Mouse (Mus musculus) spleen, postnatal 4 days (tissue): ENCODE data around the gene Zfp710.
A peak's percentile ranks its signal among the peaks of the same experiment; 100 is the strongest.
"Not testable (repeated sequence)": the region's sequence is repeated elsewhere in the genome, so short reads cannot be mapped to it uniquely, and the experiment has no call there.

ENCODE experiments used
- DNase-seq, 2 experiments: peaks; one replicate each; pipeline ENCODE4 v3.0.0; 2022; ENCODE audit warnings: low spot score in 2 of 2

Zfp710 gene

DNA sequence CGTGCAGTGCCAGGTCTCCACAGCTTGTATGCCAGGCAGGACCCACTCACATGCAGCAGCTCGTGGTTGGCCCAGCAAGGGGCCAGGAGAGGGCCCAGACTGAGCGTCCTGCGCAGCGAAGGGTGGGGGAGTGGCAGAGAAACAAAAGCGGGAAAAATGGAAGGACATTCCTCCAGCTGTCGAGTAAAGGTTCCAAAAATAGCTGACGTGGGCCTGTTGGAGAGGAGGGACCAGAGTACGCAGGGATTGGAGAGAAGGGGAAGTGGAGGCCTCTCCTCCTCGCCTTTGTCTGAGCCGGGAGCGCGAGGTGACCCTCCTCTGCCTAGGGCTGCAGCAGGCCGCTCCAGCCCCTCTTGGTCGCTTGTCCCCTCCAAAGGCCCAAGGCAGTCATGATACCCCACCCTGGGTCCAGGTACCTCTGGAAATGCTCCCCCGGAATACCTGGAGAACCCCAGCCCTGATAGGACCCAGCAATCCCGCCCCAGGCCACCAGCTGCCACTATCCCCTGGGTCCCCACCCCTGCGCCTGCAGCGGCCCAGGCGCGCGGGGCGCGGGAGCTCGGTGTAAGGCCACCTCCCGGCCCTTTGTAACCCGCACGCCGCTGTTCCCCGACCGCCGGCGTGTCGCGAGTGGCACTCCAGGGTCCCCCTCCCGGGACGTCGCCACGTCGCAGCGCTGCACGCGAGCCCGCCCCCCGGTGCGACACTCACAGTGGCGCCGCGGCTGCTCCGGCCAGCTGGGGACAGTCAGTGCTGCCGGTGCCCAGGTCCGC lies 90.0 kb downstream of the Zfp710 start:
- DNase-seq = peak in 1 of 2 experiments; percentile 33

- DNase-seq = peak; percentile 91 to 94
These were observed 90.6 kb downstream of the Zfp710 start, which contains the start of gene Idh2 for GRCm38 (mm10) chr7:80115224-80115590. Idh2 (minus strand) TSS chr7:80115392.

- DNase-seq = no peak
These were observed 91.5 kb downstream of the Zfp710 start for GRCm38 (mm10) chr7:80116158-80116557.

DNA sequence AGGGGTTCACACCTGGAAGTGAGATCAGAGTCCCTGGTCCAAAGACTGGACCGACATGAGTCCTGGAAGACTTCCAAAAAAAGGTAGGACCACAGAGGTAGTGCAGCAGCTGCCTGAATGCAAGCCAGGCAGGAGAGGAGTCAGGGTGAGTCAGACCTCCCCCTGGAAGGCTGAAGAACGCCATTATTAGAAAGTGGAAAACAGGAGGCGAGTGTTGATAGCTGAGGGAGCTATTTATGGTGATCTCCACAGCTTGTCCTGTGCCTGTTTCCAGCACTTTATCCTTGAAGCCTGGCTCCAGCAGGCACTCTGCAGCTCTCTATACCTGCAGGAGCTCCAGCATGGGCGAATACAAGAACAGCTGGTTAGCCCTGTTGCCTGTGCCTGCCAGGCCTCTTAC lies 94.6 kb downstream of the Zfp710 start:
- no peak for DNase-seq

DNA sequence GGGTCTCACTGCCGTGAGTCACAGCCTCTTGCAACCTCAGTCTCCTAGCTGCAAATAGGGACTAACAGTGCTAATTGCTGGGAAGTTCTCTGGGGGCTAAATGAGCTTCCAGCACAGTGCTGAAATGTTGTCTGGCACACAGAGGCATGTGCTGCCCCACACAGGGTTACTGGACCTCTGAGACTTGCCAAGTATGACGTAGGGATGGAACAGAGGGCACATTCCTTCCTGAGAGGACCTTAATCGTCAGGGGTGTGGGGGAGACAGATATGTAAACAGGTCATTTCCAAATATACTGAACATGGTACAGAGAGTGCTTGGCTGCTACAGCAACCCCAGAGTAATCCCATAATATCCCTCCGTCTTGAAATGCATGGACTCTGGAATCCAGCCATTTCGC lies 96.5 kb downstream of the Zfp710 start:
- no peak for DNase-seq

DNA sequence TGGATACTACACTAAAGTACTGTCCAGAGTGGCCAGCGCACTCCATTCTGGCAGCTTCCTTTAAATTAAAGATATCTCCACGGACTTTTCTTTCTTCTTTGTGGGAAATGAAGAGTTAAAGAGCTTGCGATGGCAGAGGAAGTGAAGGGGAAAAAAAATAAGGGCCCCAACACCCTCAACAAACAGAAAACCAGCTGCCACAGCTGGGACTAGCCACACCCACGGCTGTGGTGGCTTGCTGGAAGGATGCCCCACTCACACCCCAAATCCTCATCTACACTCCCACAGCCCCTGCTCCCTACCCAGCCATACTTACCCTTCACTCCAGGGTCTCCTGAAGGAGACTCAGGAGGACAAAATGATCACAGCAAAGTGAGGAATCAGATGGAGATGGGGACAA lies 98.5 kb downstream of the Zfp710 start:
- DNase-seq = peak in 1 of 2 experiments; percentile 39

DNA sequence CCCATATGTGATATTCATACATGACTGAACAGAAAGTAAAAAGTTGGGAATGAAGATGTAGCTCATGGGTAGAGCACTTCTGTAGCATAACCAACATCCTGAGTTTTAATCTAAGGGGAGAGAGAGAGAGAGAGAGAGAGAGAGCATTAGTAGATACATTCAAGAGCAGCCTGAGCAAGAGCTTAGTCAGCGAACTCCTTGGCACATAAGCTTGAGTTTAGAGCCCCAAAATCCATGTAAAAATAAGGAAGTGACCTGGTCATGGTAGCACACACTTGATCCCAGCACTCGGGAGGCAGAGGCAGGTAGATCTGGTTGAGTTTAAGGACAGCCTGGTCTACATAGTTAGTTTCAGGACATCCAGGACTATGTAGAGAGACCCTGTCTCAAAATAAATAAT lies 99.1 kb downstream of the Zfp710 start:
- DNase-seq = no peak

DNA sequence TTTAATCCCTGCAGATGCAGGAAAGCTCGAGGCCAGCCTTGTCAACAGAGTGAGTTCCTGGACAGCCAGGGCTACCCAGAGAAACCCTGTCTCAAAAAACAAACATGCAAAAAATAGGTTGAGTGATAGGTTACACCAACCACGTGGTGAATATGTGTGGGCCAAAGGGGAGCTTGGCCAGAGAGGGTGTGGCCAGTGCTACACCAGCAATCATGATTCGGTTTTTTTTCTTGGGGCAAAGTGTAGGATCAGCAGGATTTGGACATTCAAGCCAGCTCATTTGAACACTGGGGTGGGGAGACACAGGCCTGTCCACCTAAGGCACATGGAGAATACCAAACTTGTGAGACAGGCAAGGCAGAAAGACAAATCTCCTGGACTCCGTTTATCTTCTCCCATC lies 104.7 kb downstream of the Zfp710 start:
- no peak for DNase-seq

GRCm38 (mm10) chr7:80130344-80131055 lies 105.9 kb downstream of the Zfp710 start:
- no peak for DNase-seq

GRCm38 (mm10) chr7:80131315-80131714 lies 106.7 kb downstream of the Zfp710 start:
- DNase-seq = not testable (repeated sequence)

DNA sequence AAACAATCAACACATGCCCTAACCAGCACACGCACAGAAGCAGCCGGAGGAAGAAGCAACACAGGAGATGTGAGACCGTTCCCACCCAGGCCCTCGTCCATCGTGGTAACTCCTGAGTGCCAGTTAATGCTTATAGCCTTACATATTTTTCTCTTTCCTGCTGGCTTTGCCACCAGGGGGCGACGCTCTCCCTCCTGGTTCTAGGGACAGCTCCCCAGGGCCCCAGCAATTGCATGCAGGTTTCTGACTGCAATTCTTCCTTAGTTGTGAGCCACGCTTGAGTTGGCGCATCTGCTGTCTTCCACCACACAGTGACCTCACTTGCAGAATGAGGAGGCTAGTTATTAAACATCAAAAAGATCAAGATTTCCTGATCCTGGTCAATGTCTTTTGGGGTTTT lies 107.9 kb downstream of the Zfp710 start:
- peak; percentile 79 to 91 for DNase-seq

GRCm38 (mm10) chr7:80134454-80135172 lies 110.0 kb downstream of the Zfp710 start:
- peak in 1 of 2 experiments; percentile 37 for DNase-seq

- no peak for DNase-seq
These were observed 110.5 kb downstream of the Zfp710 start for GRCm38 (mm10) chr7:80135173-80135532.

- DNase-seq = no peak
These were observed 113.8 kb downstream of the Zfp710 start for GRCm38 (mm10) chr7:80138375-80138774.

GRCm38 (mm10) chr7:80140815-80141214 lies 116.2 kb downstream of the Zfp710 start:
- peak; percentile 79 to 89 for DNase-seq
